Mouse (Mus musculus) heart, embryonic 10.5 days (tissue): ENCODE results near the gene Topbp1. TPM values are rescaled to one million over a fixed set of nuclear protein-coding genes. Genes with fewer than 3 reads are reported as not detected.
A peak's percentile ranks its signal among the peaks of the same experiment; 100 is the strongest.

ENCODE experiments used
- DNase-seq: peaks from one replicate; pipeline ENCODE4 v3.0.0-alpha.2; 2017; ENCODE audit warnings: low spot score
- H3K27ac ChIP-seq: fragments of 300-500 bp; sonication (generic); 2 replicates; pipeline ENCODE4 v1.5.1; 2016; ENCODE audit warnings: mild to moderate bottlenecking
- H3K27me3 ChIP-seq: fragments of 300-500 bp; sonication (generic); 2 replicates; pipeline ENCODE4 v1.6.1; 2016; ENCODE audit warnings: mild to moderate bottlenecking; ENCODE audit not compliant: poor library complexity, insufficient read depth, severe bottlenecking
- H3K36me3 ChIP-seq: fragments of 300-500 bp; sonication (generic); 2 replicates; pipeline ENCODE4 v1.6.1; 2016; ENCODE audit warnings: mild to moderate bottlenecking, moderate library complexity
- H3K4me1 ChIP-seq: fragments of 300-500 bp; sonication (generic); 2 replicates; pipeline ENCODE4 v1.6.1; 2016; ENCODE audit warnings: mild to moderate bottlenecking
- H3K4me3 ChIP-seq: fragments of 300-500 bp; sonication (generic); 2 replicates; pipeline ENCODE4 v1.5.1; 2016; ENCODE audit warnings: mild to moderate bottlenecking, moderate library complexity
- H3K9me3 ChIP-seq: fragments of 300-500 bp; sonication (generic); 2 replicates; pipeline ENCODE4 v1.6.1; 2016; ENCODE audit warnings: mild to moderate bottlenecking, moderate library complexity
- WGBS: fragments of 180-500 bp; shearing (Covaris S2); methylation state at CpG from one replicate; pipeline ENCODE4 v1.1.7; 2016; 5-methylcytosine and 5-hydroxymethylcytosine counted together
- polyA plus RNA-seq: library from polyadenylated mRNA; unstranded; fragments of >200 nt; fragmentation: Nextera tagmentation; extraction: Ambion mirVana; gene quantifications from 2 replicates; pipeline ENCODE4 v1.2.1, GENCODE M21; 2016

Topbp1 gene
- polyA plus RNA-seq, 1 experiment from 2014 or later: 62.6 TPM

DNA sequence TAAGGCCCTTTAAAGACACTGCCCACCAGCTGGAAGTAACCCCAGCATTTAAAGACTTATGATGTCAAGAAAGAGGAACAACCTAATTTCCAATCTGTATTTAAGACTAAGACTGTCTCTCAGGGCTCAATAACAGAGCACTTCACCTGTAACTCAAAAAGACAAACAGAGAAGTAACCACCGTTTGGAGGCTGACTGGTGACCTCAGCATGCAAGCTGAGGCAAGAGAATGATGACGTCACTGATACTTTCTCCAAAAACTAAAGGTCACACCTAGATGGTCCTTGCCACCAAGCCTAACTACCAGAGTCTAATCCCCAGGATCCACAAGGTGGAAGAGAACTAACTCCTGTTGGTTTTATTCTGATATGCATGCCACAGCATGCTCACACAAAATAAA is 55.6 kb downstream of the Topbp1 start:
- peaks cover 3% of the 10 kb centered on the region; the same call in 1 of the 2 replicates for H3K4me1 ChIP-seq
- no peak overlapping the region for H3K27ac ChIP-seq
- peak; percentile 52 for DNase-seq
- H3K36me3 ChIP-seq: peaks cover 74% of the 10 kb centered on the region
- H3K9me3 ChIP-seq: no peaks in the 10 kb centered on the region
- no peaks in the 10 kb centered on the region for H3K27me3 ChIP-seq
- H3K4me3 ChIP-seq: no peak overlapping the region
- 71% methylated on average over 2 of the region's 2 CpGs for WGBS

DNA sequence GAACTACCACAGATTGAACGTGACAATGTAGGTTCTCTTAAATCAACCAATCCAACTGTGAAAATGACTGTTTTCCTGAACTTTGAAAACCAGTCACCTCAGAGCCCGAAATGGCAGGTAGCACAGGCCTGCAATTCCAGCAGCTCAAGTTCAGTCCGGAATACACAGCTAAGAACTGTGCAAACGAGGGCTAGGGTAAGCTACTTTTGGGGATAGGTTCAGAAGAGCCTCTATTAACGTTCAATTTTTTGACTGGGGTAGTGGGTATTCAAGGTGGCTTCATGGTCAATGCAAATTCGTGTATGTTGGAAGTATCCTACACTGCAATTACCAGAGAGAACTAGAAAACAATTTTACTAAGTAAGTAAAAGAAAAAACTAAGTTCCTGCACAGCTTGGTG is 58.1 kb downstream of the Topbp1 start:
- Histone ChIP-seq H3K36me3 (peaks cover 51% of the 10 kb centered on the region), H3K4me3 (peak overlapping the region; percentile 92), H3K9me3 (no peaks in the 10 kb centered on the region), H3K27ac (no peak overlapping the region), H3K4me1 (peaks cover 10% of the 10 kb centered on the region), H3K27me3 (no peaks in the 10 kb centered on the region)
- peak; percentile 63 for DNase-seq
- 66% methylated on average over 6 of the region's 6 CpGs for WGBS

DNA sequence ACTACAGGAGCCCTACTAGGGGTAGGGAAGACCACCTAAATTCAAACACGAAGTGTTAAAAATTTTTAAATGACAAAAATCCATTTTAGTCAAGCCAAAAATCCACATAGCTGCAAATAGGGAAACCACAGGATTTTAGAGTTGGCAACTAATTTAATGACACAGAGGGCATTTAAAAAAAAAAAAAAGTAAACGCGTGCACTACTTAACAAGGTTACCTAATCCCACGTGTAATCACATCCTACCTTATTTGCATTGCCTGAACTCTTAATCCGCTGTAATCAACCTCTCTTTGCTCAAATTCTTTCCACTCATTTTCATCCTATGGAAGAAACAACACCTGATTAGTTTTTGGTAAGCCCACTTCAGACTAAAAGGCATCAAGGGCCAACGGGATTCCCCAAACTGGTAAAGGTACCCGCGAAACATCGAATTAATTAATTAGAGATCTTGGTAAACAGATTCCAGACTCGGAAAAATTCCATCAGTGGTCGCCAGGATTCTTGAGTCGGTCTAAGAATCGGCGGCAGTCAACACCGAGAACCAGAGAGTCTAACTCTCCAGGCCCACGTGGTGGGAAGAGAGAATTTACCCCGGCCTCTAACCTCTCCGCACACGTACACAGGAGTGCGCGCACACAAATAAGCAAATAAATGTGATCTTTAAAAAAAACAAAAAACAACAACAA is 58.9 kb downstream of the Topbp1 start:
- peak; percentile 79 for DNase-seq
- 1% methylated on average over 21 of the region's 21 CpGs for WGBS
- Histone ChIP-seq H3K4me3 (peak overlapping the region; percentile 92), H3K27ac (peak overlapping the region; percentile 96), H3K9me3 (no peaks in the 10 kb centered on the region), H3K27me3 (no peaks in the 10 kb centered on the region), H3K4me1 (peaks cover 10% of the 10 kb centered on the region), H3K36me3 (peaks cover 43% of the 10 kb centered on the region)

DNA sequence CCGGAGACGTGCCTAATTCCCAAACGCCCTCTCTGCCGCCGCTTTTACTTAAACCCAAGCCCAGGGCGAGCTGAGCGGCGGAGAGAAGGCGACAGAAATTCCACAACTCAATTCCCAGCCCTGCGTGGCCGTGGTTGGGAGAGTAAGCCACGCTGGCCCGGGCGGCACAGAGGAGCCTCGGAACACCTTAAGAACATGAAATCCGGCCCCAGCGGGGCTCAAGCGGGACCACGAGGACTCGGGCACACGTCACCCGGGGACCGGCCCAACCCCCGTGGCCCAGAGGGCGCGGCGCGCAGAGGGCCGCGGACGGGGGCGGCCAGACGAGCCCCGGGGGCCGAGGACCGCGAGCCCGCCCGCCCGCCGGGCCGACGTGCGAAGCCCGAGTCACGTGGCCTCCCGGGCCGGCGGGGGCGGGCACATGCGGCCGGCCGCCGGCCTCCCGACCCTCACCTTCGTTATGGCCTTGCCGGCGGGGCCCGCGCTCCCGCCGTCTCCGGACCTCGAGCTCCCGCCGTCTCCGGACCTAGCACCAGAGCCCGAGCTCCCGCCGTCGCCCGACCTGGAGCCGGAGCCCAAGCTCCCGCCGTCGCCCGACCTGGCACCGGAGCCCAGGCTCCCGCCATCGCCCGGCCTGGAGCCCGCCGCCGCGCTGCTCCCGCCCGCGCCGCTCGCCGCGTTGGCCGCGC is 59.7 kb downstream of the Topbp1 start:
- WGBS: 1% methylated on average over 78 of the region's 94 CpGs
- H3K9me3 ChIP-seq: no peaks in the 10 kb centered on the region
- H3K4me3 ChIP-seq: peak overlapping the region; percentile 92
- peaks cover 12% of the 10 kb centered on the region for H3K4me1 ChIP-seq
- peaks cover 35% of the 10 kb centered on the region for H3K36me3 ChIP-seq
- H3K27me3 ChIP-seq: no peaks in the 10 kb centered on the region
- H3K27ac ChIP-seq: peak overlapping the region; percentile 96
- peak; percentile 83 for DNase-seq

DNA sequence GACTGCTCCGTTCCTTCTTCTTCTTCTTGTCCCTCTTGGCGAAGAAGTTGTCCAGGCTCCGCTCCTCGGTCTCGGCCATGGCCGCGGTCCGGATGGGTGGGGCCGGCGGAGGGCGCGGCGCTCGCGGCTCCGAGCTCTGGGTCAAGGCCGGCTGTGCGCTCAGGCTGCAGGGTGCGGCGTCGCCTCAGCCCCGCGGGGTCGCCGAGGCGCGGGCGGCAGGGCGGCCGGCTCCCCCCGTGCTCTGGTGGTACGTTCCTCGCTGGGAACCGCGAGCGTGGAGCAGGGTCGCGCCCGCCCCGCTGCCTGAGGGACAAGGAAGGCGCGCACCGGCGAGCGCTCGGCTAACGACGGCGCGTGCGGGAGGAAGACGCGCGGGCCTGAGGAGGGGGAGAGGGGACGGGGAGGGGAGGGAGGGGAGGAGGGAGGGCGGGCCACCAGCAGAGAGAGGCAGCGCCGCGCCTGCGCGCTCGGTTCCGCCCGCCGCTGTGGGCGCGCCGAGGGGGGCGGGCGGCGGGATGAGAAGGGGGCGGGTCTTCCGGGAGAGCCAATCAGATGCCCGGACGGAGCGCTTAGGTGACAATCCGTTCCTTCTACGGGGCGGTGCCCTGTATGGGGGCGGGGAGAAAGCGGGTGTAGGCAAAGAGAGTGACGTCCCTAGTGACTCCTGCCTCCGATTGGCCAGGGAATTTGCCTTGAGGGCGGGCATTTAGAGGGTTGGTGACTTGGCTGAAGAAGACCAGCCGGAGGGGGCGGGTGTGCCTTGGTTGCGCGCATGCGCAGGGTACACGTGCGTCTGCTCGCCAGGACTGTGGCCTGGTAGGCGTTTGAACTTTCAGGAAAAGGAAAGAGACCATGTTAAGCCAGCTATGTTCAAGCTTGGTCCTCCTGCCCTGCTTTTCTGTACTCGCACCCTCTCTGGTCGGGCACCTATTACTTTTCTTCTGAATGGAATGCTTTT is 60.6 kb downstream of the Topbp1 start, which contains the start of gene Cdv3:
Gene Cdv3 (minus strand): TSS at position 551 of the 958 bp plus-strand sequence.
- peak within 1 kb of the TSS; percentile 96 for H3K27ac ChIP-seq
- H3K4me1 ChIP-seq: peaks cover 20% of the 10 kb centered on the region
- WGBS: under 1% methylated on average over 81 of the region's 95 CpGs
- no peaks in the 10 kb centered on the region for H3K27me3 ChIP-seq
- no peaks in the 10 kb centered on the region for H3K9me3 ChIP-seq
- peaks cover 27% of the 10 kb centered on the region for H3K36me3 ChIP-seq
- peak; percentile 100 for DNase-seq
- peak within 1 kb of the TSS; percentile 92 for H3K4me3 ChIP-seq

DNA sequence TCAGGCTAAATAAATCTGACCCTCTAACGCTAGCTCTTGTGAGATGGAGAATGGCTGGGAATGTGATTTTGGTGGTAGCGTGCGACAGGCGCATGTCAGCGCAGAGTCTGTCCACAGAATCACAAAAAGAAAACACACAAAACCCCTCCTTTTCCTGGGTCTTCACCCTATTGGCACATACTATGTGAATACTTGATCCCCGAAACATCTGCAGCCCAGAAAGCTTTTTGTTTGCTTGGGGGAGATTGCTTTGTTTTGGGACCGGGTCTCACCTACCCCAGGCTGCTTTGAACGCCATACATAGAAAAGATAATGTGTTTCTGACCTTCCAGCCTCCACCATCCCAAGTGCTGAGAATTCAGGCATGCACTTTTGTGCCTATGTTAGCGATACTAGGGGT is 61.3 kb downstream of the Topbp1 start:
- WGBS: 60% methylated on average over 9 of the region's 9 CpGs
- Histone ChIP-seq H3K27ac (peak overlapping the region; percentile 86), H3K4me3 (peak overlapping the region; percentile 92), H3K4me1 (peaks cover 20% of the 10 kb centered on the region), H3K9me3 (no peaks in the 10 kb centered on the region), H3K36me3 (peaks cover 20% of the 10 kb centered on the region), H3K27me3 (no peaks in the 10 kb centered on the region)
- peak; percentile 63 for DNase-seq

DNA sequence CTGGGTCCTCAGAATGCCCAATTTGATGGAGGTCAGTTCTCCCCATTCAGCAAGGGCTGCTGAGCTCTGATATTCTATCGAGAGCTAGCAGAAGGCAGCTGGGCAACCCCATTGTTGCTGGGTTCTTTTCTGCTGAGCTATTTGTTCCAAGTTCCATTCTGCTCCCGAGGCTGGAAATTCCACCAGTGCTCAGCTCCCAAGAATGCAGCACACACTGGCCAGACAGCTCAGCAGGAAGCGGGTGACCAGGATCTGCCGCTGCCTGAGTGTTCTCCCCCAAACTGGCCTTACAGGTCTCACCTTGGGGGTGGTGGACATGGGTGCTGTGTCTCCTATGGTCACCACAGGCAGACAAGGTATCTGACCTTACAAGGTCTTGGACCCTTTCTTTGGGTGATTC is 64.9 kb downstream of the Topbp1 start:
- Histone ChIP-seq H3K9me3 (no peaks in the 10 kb centered on the region), H3K4me3 (no peak overlapping the region), H3K4me1 (peaks cover 27% of the 10 kb centered on the region), H3K36me3 (no peaks in the 10 kb centered on the region), H3K27me3 (no peaks in the 10 kb centered on the region), H3K27ac (peak overlapping the region; percentile 56; the same call in 1 of the 2 replicates)
- 61% methylated on average over 4 of the region's 4 CpGs for WGBS
- no peak for DNase-seq

DNA sequence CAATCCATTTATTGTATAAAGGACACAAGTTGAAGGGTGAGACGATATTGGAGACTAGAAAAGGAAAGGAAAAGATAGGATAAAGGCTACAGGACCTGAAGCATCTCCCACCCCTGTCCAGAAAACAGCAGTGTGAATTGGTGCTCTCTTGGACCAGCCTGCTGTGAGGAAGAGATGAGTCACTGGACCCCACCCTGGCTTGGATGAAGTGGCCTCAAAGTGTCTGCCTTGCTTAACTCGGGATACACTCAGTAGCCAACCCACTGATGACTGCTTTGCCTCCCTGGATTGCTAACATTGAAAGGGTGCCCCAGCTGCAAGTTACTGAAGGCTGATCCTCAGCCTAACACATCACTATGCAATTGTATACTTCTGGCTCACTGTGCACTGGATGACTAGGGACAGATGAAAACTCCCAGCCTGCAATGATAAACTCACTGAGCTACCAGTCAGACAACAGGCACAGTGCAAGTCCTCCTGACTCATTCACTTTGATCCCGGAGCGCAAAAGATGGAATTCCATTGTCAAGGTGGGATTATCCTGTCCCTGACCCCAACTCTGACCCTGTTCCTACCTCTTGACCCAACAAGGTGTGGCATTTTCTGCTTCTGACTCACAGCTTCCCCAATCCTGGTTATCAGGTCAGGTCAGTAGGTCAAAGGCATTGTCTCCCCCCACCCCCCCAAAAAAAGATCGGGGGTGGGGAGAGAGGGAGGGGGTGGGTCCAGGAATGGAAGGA is 67.4 kb downstream of the Topbp1 start:
- no peak overlapping the region for H3K4me3 ChIP-seq
- H3K9me3 ChIP-seq: no peaks in the 10 kb centered on the region
- DNase-seq: peak; percentile 69
- 53% methylated on average over 5 of the region's 5 CpGs for WGBS
- no peaks in the 10 kb centered on the region for H3K27me3 ChIP-seq
- no peaks in the 10 kb centered on the region for H3K36me3 ChIP-seq
- peaks cover 24% of the 10 kb centered on the region for H3K4me1 ChIP-seq
- H3K27ac ChIP-seq: no peak overlapping the region

DNA sequence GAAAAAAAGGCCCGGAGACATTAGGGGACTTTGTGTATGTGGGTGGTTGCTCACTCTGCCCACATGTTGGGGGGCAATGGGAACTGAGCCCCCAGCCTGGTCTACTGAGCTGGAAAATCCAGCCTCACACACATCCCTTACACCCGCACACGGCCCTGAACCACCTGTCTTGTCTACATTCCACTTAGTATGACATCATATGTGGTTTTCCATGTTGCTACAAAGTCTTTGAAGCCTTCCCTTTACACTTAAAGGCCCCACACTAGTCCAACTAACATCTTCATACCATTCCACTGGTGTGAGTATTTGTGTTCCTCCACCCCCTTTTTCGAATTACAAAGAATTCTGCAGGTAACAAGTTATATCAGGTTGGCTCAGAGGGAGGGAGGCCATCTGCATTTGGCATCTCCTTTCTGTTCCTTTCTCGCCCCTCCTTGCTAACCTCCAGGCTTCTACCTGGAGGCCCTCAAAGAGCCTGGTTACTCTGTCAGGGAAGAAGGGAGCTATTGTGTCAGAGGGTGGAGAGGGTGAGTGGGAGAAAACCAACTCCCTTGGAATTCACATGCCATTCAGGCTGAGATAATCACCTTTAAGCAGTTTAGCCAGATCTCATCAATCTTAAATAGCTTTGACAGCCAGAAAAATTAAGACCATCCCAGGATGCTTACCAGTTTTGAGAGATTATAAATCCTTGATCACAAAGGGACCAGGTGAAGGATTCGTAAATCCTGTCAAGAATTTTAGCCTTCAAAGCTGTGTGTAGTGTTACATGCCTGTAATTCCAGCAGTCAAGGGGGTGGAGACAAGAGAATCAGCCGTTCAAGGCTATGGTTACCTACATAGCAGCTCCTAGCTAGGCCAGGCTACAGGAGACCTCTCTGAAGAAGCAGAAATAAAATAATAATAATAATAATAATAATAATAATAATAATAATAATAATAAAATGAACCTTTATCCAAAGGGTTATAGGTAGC is 71.6 kb downstream of the Topbp1 start:
- H3K36me3 ChIP-seq: no peaks in the 10 kb centered on the region
- no peak overlapping the region for H3K4me3 ChIP-seq
- H3K4me1 ChIP-seq: peaks cover 25% of the 10 kb centered on the region
- no peaks in the 10 kb centered on the region for H3K9me3 ChIP-seq
- 61% methylated on average over 7 of the region's 7 CpGs for WGBS
- H3K27me3 ChIP-seq: no peaks in the 10 kb centered on the region
- H3K27ac ChIP-seq: peak overlapping the region; percentile 42; the same call in 1 of the 2 replicates
- DNase-seq: no peak

DNA sequence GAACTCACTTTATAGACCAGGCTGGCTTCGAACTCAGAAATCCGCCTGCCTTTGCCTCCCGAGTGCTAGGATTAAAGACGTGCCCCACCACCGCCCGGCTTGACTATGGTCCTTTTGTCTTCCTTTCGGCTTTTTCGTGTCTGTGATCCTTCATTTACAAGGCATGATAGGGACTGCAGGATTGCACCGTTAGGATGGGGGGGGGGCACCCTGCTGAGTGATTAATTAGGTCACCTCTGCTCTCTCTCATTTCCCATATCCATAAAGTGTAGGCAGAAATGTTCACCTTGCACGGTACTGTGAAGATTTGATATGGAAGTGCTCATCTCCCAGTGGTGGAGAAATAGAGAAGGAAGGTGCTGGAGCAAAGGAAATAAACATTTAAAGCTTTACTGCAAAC is 73.7 kb downstream of the Topbp1 start:
- Histone ChIP-seq H3K27me3 (no peaks in the 10 kb centered on the region), H3K4me3 (no peak overlapping the region), H3K9me3 (no peaks in the 10 kb centered on the region), H3K36me3 (no peaks in the 10 kb centered on the region), H3K4me1 (peaks cover 19% of the 10 kb centered on the region), H3K27ac (no peak overlapping the region)
- WGBS: 60% methylated on average over 10 of the region's 10 CpGs
- no peak for DNase-seq

DNA sequence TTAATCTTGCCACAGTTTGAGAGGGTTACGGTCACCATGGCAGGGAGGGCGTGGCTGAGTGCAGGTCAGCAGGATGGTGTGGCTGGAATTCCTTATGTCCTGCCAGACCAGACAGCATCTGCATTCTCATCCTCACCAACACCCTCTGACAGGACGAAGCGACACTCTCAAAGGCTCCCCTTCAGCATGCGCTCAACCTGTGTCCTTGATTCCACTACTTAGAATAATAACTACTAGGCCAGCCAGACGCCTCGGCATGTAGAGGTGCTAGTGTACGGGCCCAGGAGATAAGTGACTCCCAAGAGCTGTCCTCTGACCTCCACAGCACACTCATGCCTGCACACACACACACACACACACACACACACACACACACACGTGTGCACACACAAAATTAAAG is 74.2 kb downstream of the Topbp1 start:
- peaks cover 19% of the 10 kb centered on the region for H3K4me1 ChIP-seq
- no peak overlapping the region for H3K27ac ChIP-seq
- no peak overlapping the region for H3K4me3 ChIP-seq
- H3K27me3 ChIP-seq: no peaks in the 10 kb centered on the region
- WGBS: 41% methylated on average over 9 of the region's 9 CpGs
- H3K36me3 ChIP-seq: no peaks in the 10 kb centered on the region
- no peaks in the 10 kb centered on the region for H3K9me3 ChIP-seq
- DNase-seq: peak; percentile 81
